Mouse (Mus musculus): ENCODE measurements at regions not wholly inside any gene's neighbourhood (a gene's known extent, or its start where the extent isn't known, plus 50 kb on each side); places are given as distances from the start of the nearest gene placed in this dataset.
"Not testable (repeated sequence)": the region's sequence is repeated elsewhere in the genome, so short reads cannot be mapped to it uniquely, and the experiment has no call there.

DNA sequence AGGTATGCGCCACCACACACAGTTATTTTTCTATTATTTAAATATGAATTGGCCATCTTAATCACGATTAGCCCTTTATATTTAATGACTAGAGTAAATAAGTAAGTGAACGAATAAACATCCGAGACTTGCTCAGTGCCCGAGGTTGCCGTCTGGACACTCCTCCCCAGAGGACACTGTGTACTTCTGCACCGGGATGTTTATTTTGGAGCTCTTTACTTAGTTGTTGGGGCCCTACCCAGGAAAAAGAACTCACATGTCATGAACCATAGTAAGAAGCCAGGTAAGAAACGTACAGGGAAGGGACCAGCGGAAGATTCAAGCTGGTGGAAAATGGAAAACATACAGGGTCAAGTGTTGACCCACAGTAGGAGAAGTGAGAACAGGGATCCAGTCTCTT is 89.0 kb downstream of the Akr1d1 start:
- no peak for DNase-seq (ENCODE audit: low spot score in 2 of 2)

DNA sequence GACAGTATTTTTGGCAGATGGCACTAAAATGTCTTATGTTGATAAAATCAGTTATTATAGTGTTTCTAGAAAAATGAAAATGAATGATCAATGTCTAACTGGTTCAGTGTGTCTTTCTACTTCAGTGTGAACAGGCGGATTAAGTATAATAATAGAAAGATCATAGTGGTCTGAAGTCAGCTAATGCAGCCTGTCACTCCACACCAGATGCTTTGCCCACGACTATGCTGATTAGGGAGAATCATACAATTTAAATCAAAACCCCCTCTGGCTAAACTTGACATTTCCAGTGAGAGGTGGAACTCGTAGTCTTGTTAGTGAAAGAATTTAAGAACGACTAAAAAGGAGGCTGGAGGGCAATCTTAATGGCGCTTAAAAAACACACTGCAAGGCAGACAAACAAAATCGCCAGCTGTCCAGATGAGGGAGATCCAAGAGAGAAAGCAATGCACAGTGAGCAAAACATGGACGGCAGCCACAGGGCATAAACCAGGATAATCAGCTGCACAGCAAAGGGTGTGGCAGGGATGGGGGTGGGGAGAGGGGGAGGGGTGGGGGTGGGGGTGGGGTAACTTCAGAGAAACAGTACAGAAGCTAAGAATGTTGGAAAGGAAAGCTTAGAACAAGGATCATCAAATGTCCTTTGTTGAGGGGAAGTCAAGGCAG is 91.5 kb downstream of the Akr1d1 start:
- DNase-seq (ENCODE audit: low spot score in 2 of 2) = no peak

DNA sequence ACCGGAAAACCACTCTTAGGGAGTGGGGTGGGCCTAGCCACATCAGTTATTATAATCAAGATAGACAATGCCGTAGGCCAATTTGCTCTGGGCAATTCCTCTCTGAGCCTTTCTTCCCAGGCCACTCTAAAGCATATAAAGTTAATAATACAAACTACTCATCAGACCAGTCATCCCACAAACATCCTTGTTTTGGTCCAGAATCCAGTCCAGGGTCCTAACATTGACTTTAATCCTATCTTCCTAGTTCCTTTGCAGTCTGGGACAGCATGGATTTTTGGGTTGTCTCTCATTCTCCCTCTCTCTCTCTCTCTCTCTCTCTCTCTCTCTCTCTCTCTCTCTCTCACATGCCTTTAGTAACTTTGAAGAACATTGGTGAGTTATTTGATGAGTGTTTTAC is 92.3 kb downstream of the Akr1d1 start:
- DNase-seq (ENCODE audit: low spot score in 2 of 2) = no peak

GRCm38 (mm10) chr6:37627206-37627605 is 97.2 kb downstream of the Akr1d1 start:
- DNase-seq (ENCODE audit: low spot score in 2 of 2) = no peak

- DNase-seq (ENCODE audit: low spot score in 2 of 2) = no peak
These were observed 104.0 kb downstream of the Akr1d1 start for GRCm38 (mm10) chr6:37633948-37634347.

DNA sequence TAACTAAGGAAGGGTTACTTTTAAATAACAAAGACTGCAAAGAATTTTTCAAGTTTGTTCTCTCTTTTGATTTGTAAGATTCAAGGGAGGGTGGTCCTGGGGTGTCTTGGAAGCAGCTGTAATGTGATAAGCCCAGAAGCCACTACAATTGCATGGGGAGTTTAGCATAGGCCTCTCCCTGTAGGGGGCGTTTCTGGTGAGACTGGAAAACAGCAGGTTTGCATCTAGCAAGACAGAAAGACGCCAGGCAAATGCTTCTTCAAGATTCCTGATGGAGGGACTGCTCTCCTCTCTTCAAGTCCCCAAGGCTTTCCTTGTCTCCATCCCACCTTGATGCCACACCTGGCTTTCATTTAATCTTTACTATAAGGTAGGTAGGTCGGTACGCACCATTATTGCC is 112.1 kb downstream of the Akr1d1 start:
- DNase-seq (ENCODE audit: low spot score in 2 of 2) = no peak

DNA sequence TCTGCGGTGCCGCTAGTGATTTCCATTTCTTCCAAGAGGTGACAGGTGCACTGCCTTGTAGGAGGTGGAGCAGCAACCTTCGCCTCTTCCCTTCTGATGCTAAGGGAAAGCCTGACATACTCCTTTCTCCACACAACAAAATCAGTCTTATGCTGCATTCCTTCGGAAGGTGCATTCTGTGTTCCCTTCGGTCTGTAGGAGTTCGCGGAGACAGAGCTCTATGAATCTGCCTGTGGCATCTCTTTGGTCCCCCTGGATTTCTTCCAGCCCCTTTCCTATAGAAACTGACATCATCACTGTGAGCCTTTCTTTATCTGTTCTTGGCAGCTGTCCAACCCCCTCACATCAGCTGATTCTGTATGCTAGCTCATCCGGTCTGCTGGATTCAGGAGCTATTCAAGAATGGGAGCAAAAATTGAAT is 112.7 kb downstream of the Akr1d1 start:
- DNase-seq (ENCODE audit: low spot score in 2 of 2) = peak; percentile 3 to 25

GRCm38 (mm10) chr6:37643176-37643575 is 113.2 kb downstream of the Akr1d1 start:
- DNase-seq (ENCODE audit: low spot score in 2 of 2) = no peak

DNA sequence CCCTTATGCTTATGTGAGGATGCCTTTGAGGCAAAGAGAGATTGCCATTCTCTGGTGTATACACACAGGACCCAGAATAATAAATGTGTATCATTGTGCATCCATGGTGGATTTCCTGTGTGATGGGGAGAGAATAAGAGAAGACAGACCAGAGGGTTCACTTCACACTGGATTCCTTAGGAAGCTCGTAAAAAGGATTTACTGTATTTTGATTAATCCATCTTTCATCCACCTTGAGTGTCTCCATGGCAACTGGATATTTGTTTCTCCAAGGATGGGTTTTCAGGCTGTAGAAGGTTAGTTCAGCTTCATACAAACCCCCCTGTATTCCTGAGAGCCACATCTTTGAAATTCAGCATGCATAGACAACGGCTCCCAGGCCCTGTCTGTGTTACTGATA is 113.7 kb downstream of the Akr1d1 start:
- DNase-seq (ENCODE audit: low spot score in 2 of 2) = peak in 1 of 2 experiments; percentile 6

DNA sequence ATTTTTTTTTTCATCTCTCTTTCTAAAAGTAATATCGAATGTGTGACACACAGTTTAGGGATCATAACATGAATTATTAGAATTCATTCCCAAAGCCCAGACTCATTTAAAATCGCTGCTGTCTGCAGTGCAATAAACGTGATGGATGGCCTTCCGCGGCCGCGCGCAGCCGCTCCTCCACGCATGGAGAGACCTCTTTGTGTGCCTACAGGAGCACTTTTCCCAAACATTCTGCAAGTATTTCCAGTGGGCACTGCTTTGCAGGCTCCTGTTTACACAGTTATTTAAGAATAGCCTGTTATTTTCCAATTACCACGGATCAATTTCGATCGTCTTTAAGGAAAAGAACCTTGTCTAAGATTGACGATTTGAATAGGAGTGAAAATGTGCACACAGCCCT is 115.6 kb downstream of the Akr1d1 start:
- DNase-seq (ENCODE audit: low spot score in 2 of 2) = no peak

DNA sequence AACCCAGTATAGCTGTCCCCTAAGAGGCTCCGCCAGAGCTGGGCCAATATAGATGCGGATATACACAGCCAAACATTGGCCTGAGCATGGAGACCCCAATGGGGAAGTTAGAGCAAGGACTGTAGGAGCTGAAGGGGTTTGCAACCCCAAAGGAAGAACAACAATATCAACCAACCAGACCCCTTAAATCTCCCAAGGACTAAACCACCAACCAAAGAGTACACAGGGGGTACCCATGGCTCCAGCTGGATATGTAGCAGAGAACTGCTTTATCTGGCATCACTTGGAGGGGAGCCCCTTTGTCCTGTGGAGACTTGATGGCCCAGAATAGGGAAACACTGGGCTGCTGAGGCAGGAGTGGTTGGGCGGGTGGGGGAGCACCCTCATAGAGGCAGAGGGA is 127.3 kb downstream of the Akr1d1 start:
- not testable (repeated sequence) for DNase-seq (ENCODE audit: low spot score in 2 of 2)

DNA sequence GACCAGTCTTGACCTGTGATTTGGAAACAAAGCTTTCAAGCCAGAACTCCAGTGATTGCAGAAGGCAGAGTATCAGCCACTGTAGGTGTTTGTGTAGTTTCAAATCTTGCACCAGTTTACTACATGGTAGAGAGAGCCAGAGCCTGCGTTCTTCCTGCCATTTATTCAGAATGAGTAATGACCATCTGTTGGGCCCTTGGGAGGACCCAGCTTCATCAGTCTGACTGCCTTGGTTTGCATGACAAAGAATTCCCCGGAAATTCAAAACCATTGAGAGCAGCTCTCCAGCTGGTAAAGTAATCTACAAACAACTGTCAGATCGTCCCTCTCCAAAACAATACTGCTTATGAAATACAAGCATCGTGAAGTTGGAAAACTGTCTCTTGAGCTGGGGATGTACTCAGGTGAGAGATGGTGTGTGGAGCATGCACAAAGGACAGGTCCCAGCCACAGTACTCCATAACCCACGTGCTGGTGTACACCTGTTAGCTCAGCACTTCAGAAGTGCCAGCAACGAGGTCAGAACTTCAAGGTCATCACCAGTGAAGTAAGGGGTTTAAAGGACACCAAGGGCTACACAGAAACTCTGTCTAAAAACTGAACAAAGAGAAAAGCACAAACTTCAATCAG is 128.2 kb downstream of the Akr1d1 start:
- DNase-seq (ENCODE audit: low spot score in 2 of 2) = peak in 1 of 2 experiments; percentile 7

DNA sequence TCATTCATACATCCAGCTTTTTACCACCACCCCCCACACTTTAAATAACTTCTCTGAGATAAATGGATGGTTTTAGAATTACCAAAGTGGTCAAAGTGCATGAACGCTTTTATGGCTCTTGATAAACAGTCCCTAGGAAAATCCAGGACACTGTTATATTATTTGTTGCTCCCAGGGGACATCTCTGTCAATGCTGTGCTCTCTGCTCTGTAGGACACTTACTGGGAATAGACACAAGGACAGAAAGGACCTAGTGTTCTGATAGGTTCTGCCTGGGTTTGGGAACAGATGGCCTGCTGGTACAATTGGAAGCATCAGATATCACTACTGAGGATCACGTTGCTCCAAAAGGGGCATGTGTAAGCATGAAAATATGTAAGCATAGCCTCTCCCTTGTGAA is 132.8 kb downstream of the Akr1d1 start:
- peak; percentile 3 to 17 for DNase-seq (ENCODE audit: low spot score in 2 of 2)

- no peak for DNase-seq (ENCODE audit: low spot score in 2 of 2)
These were observed 135.6 kb downstream of the Akr1d1 start for GRCm38 (mm10) chr6:37665576-37665975.

- no peak for DNase-seq (ENCODE audit: low spot score in 2 of 2)
These were observed 139.4 kb downstream of the Akr1d1 start for GRCm38 (mm10) chr6:37669407-37669806.

- no peak for DNase-seq (ENCODE audit: low spot score in 2 of 2)
These were observed 140.7 kb downstream of the Akr1d1 start for GRCm38 (mm10) chr6:37670701-37671100.

DNA sequence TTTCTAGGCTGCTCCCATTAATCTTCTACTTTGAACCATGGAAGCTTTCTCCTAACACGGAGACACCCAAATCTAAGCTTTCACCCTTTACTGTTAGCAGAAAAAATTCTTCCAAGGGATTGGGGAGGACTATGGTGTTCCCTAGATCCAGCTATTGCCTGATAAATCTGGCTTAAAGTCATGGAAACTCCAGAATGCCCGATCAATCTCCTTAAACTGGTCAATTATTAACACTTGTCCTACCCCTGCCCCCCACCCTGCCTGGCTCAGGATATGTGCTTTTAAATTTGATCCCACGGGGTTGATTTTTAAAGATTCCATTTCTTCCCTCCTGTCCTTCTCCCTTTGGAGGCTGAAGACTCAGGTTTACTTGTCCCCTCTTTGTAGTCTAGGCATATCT is 149.9 kb downstream of the Akr1d1 start:
- DNase-seq (ENCODE audit: low spot score in 2 of 2) = no peak

DNA sequence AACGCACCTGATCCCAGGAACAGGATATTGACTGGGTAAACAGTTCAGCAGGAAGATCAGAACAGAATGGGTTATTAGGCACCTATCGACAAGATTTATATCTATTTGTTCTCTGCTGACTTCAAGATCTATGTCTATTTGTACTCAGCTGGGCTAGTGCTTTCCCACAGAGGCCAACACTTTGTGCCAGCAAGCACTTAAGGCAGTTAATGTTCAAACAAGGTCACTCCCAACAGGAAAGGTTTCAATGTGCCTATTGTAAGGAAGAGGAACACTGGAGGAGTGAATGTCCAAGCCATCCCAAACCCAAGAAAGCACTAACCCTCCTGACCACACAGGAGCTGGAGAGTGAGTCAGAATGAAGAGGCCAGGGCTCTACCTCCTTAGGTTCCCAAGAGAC is 151.4 kb downstream of the Akr1d1 start:
- DNase-seq (ENCODE audit: low spot score in 2 of 2) = not testable (repeated sequence)

- no peak for DNase-seq (ENCODE audit: low spot score in 2 of 2)
These were observed 156.1 kb downstream of the Akr1d1 start for GRCm38 (mm10) chr6:37686094-37686493.

DNA sequence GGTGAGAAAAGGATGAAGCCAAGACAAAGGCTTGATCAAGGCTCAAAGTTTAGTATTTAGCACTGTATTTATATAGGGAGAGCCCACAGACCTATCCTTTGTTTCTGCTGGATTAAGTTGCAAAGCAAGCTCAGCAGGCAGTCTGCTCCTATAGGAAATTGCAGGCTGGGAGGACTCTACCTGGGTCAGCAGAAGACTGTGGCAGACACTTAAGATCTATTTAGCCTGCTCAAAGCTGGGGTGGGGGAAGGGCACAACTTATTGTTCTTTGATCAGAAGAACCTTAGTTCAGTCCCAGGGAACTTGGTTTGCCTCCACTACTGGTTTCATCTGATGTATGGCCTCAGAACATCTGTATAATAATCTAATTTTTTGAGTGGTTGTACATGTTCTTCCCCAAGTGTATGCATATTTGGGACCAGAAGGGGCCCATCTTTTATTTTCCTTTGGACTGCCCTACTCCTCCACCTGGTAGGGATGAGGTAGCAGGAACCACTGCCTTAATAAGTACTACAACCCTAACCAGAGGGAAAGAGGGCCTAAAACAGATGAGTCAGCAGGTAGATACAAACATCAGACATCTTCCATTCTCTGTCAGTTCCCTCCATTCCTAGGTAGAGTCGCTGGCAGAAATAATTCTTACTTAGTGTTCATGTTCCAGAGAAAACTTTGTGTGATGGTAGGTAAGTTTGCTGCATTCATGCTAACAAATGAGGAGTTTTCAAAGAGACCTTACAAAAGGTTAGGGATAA is 159.1 kb downstream of the Akr1d1 start:
- no peak for DNase-seq (ENCODE audit: low spot score in 2 of 2)

DNA sequence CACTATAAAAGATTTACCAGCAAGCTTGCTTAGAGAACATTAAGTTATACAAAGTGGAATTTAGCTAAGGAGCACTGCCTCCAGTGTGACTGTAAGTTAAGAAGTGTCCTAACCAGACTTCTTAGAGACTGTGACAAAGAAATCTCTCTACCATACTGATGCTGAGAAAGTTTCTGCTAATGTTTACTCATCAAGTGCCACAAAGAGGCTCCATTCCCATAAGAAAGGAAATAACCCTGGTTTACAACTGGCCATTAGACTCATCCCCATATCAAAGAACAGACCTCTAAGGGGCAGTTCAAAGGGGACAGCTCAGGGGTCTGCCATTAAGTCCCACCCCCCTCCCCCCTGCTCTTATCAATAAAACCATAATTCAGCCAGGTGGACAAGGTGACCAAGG is 159.7 kb downstream of the Akr1d1 start:
- DNase-seq (ENCODE audit: low spot score in 2 of 2) = no peak

- no peak for DNase-seq (ENCODE audit: low spot score in 2 of 2)
These were observed 162.1 kb downstream of the Akr1d1 start for GRCm38 (mm10) chr6:37691976-37692644.
